Mouse (Mus musculus): Measurements from ENCODE around the gene Agap1. TPM values are rescaled to one million over a fixed set of nuclear protein-coding genes. Genes with fewer than 3 reads are reported as not detected.

Gene Agap1
- polyA plus RNA-seq, 1 experiment from 2014 or later = 8.5 TPM

DNA sequence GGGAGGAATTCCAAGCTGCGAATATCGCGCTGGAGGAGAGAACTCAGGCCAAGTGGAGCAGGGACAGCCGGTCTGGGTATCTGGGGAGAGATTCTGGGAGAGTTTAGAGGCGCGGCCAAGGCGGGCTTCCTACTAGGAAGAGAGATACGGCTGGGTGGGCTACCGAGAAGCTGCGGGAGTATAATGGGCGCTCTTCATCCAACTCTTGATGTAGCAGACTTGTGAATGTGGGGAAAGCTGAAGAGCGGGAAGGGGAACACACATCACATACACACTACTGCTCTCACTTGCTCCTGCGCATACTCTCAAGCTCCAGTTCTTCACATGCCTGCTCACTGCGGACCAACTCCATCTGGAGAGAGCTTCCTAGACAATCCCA, 469.0 kb downstream of the Agap1 start:
- no peak for ATAC-seq (replicated peaks; ENCODE audit: low FRiP score, low read depth)
- H3K36me3 ChIP-seq (ENCODE audit: insufficient read depth, low read length) = no peaks in the 10 kb centered on the region
- H3K9ac ChIP-seq (ENCODE audit: low read depth, low read length) = no peak overlapping the region
- no peak for TF ChIP-seq CTCF (IDR thresholded peaks at IDR 0.05; ENCODE audit: low read depth)
- H3K4me1 ChIP-seq (replicated peaks; ENCODE audit: insufficient read depth, low read length) = peaks cover 13% of the 10 kb centered on the region; the same call in 1 of the 2 replicates
- 0 out of 2 replicates have a peak overlapping the region, but pooled peaks have one; percentile 9 for H3K4me3 ChIP-seq (replicated peaks; ENCODE audit: low read depth, low read length)
- WGBS = 10% methylated on average over 14 of the region's 14 CpGs
- DNase-seq (ENCODE audit: low spot score) = no peak
- no peaks in the 10 kb centered on the region for H3K9me3 ChIP-seq (replicated peaks; ENCODE audit: low read length)
- H3K27me3 ChIP-seq (ENCODE audit: insufficient read depth, low read length) = peaks cover 84% of the 10 kb centered on the region
- no peak overlapping the region for H3K27ac ChIP-seq
- H3K4me2 ChIP-seq (ENCODE audit: low read length) = no peak overlapping the region; the same call in 1 of the 2 replicates

DNA sequence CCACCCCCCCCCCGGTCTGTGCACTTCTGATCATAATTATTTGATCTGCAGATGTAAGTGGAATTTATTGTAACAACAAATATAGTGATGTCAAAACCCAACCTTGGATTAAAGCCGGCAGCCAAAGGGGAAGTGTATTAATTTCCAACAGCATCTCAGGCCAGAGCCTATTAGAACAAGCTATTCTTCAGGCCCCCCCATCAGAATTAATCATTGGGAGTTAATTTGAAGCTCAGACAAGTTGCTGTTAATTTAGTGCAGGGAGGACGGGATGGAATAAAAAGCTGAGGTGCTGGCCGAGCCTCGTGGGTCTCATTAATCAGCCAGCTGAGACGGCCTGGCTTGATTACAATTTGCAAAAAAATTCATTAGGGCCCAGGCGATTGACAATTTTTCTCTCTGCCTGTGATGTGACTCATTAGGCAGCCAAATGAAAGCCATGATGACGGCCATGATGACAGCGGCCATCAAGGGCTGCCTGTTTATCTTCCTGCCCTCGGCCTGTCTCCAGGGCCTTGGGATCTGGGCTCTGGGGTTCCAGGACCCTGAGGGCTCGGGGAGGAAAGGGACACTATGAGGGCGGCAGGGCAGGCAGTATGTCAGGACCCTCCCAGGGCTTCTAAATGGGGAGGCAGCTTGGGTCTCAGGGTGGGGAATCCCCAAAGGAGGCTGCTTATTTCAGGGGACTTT, 471.0 kb downstream of the Agap1 start:
- H3K27ac ChIP-seq = no peak overlapping the region

DNA sequence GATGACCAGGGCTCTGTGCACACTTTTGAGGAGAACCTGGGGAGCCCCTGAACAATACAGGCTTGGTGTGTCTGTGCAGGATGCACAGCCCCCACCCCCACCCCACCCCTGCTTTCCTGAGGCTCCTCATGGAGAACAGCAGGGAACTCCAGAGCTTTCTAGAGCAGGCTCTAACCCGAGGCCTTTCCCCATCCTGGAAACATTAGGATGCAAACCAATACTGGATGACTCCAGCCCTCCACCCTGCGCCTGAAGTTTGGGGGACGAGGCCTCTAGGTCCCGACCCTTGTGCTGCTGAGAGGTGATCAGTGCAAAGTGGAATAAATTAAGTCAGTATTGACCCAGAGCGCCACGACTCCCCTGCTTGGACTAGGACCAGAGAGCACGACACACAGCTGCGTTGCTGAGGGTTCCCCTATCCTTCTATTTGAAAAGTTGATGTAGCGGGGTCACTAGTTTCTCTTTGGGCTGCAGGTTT, 472.0 kb downstream of the Agap1 start:
- no peak for TF ChIP-seq CTCF (IDR thresholded peaks at IDR 0.05; ENCODE audit: low read depth)
- Histone ChIP-seq H3K4me2 (ENCODE audit: low read length) (peak overlapping the region; percentile 66; the same call in 1 of the 2 replicates), H3K9me3 (replicated peaks; ENCODE audit: low read length) (no peaks in the 10 kb centered on the region), H3K27ac (no peak overlapping the region), H3K36me3 (ENCODE audit: insufficient read depth, low read length) (no peaks in the 10 kb centered on the region), H3K4me1 (replicated peaks; ENCODE audit: insufficient read depth, low read length) (peaks cover 33% of the 10 kb centered on the region; the same call in 1 of the 2 replicates), H3K9ac (ENCODE audit: low read depth, low read length) (no peak overlapping the region), H3K27me3 (ENCODE audit: insufficient read depth, low read length) (peaks cover 96% of the 10 kb centered on the region), H3K4me3 (replicated peaks; ENCODE audit: low read depth, low read length) (peak overlapping the region; percentile 38; the same call in 1 of the 2 replicates)
- no peak for DNase-seq (ENCODE audit: low spot score)
- 15% methylated on average over 9 of the region's 9 CpGs for WGBS
- ATAC-seq (replicated peaks; ENCODE audit: low FRiP score, low read depth) = no peak

More for the DNA sequence above, 471.0 kb downstream of the Agap1 start:
- no peaks in the 10 kb centered on the region for H3K36me3 ChIP-seq (ENCODE audit: insufficient read depth, low read length)
- no peak overlapping the region for H3K4me2 ChIP-seq (ENCODE audit: low read length)
- 22% methylated on average over 12 of the region's 12 CpGs for WGBS
- ATAC-seq (replicated peaks; ENCODE audit: low FRiP score, low read depth) = no peak
- H3K9ac ChIP-seq (ENCODE audit: low read depth, low read length) = no peak overlapping the region
- no peaks in the 10 kb centered on the region for H3K9me3 ChIP-seq (replicated peaks; ENCODE audit: low read length)
- no peak for TF ChIP-seq CTCF (IDR thresholded peaks at IDR 0.05; ENCODE audit: low read depth)
- peaks cover 24% of the 10 kb centered on the region; the same call in 1 of the 2 replicates for H3K4me1 ChIP-seq (replicated peaks; ENCODE audit: insufficient read depth, low read length)
- H3K27me3 ChIP-seq (ENCODE audit: insufficient read depth, low read length) = peaks cover 96% of the 10 kb centered on the region
- no peak for DNase-seq (ENCODE audit: low spot score)
- no peak overlapping the region for H3K4me3 ChIP-seq (replicated peaks; ENCODE audit: low read depth, low read length)

DNA sequence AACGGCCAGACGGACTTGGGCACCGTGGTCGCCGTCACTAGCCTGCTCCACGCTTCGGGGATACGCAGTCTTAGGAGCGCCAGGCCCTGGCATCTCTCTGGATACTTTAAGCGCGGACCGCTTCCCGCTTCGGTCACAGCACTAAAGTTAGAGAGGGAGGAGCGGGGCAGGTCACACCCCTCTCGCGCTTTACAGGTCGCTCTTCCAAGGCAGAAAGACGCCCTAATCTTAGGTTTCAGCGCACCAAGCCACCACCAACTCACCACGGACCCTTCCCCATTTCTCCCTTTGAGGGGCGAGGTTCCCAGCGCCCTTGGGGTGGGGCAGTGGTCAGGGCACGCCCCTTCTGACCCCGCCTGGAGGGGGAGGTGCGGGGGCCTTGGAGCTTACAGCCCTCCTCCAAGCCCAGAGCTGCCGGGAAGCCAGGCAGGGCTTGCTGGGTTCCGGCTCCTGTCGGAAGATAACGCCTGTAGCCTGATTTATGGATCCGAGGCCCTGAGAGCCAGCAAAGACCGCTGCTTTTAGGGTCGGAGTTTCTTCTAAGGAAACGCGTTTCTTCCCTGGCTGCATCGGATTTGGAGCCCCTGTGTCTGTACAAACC, 472.6 kb downstream of the Agap1 start:
- Histone ChIP-seq H3K27ac (no peak overlapping the region), H3K36me3 (ENCODE audit: insufficient read depth, low read length) (no peaks in the 10 kb centered on the region), H3K9me3 (replicated peaks; ENCODE audit: low read length) (no peaks in the 10 kb centered on the region), H3K4me3 (replicated peaks; ENCODE audit: low read depth, low read length) (peak overlapping the region; percentile 38), H3K4me1 (replicated peaks; ENCODE audit: insufficient read depth, low read length) (peaks cover 34% of the 10 kb centered on the region; the same call in 1 of the 2 replicates), H3K9ac (ENCODE audit: low read depth, low read length) (no peak overlapping the region), H3K27me3 (ENCODE audit: insufficient read depth, low read length) (peaks cover 96% of the 10 kb centered on the region), H3K4me2 (ENCODE audit: low read length) (peak overlapping the region; percentile 66)
- ATAC-seq (replicated peaks; ENCODE audit: low FRiP score, low read depth) = no peak
- 2% methylated on average over 36 of the region's 36 CpGs for WGBS
- TF ChIP-seq CTCF (IDR thresholded peaks at IDR 0.05; ENCODE audit: low read depth) = no peak
- DNase-seq (ENCODE audit: low spot score) = no peak

DNA sequence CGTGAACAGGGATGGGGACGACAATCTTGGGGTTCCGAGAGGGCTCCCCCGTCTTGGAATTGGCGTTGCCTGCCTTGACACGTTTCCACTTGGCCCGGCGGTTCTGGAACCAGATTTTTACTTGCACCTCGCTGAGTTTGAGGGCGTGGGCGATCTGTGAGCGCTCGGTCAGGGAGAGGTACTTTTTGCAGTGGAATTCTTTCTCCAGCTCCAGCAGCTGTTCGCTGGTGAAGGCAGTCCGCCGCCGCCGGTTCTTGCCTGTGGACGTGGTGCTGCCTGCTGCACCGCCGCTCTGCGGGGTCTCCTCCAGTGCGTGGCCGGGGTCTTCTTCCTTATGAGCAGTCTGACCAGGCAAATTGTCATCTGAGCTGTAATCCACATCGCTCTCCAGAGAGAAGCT, 474.1 kb downstream of the Agap1 start:
- Histone ChIP-seq H3K9ac (ENCODE audit: low read depth, low read length) (no peak overlapping the region), H3K4me3 (replicated peaks; ENCODE audit: low read depth, low read length) (no peak overlapping the region; the same call in 1 of the 2 replicates), H3K9me3 (replicated peaks; ENCODE audit: low read length) (no peaks in the 10 kb centered on the region), H3K4me2 (ENCODE audit: low read length) (peak overlapping the region; percentile 18; the same call in 1 of the 2 replicates), H3K27me3 (ENCODE audit: insufficient read depth, low read length) (peaks cover 94% of the 10 kb centered on the region), H3K27ac (no peak overlapping the region), H3K4me1 (replicated peaks; ENCODE audit: insufficient read depth, low read length) (peaks cover 26% of the 10 kb centered on the region; the same call in 1 of the 2 replicates), H3K36me3 (ENCODE audit: insufficient read depth, low read length) (no peaks in the 10 kb centered on the region)
- no peak for TF ChIP-seq CTCF (IDR thresholded peaks at IDR 0.05; ENCODE audit: low read depth)
- 15% methylated on average over 25 of the region's 25 CpGs for WGBS
- DNase-seq (ENCODE audit: low spot score) = no peak
- ATAC-seq (replicated peaks; ENCODE audit: low FRiP score, low read depth) = no peak

DNA sequence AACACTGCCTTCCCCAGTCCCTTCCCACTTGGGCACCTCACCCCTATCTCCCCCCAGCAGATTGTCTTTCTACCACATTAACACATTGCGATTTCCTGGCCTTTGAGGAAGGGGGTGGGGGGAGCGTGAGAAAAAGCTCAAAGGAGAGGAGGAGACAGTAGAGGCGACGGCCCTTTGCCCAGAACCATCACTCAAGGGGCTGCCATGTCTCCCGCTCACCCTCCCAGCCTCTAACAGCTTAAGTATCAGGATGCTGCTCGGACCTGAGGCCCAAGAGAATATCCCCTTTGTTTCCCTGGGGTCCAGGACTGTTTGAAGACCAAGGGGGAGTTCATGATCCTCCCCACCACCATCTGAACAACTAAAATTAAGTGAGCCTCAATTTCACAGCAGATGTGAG, 474.6 kb downstream of the Agap1 start:
- 5% methylated on average over 6 of the region's 6 CpGs for WGBS
- no peak for TF ChIP-seq CTCF (IDR thresholded peaks at IDR 0.05; ENCODE audit: low read depth)
- DNase-seq (ENCODE audit: low spot score) (no peak), ATAC-seq (replicated peaks; ENCODE audit: low FRiP score, low read depth) (no peak)
- Histone ChIP-seq H3K27me3 (ENCODE audit: insufficient read depth, low read length) (peaks cover 93% of the 10 kb centered on the region), H3K4me2 (ENCODE audit: low read length) (peak overlapping the region; percentile 18; the same call in 1 of the 2 replicates), H3K36me3 (ENCODE audit: insufficient read depth, low read length) (no peaks in the 10 kb centered on the region), H3K9ac (ENCODE audit: low read depth, low read length) (no peak overlapping the region), H3K4me1 (replicated peaks; ENCODE audit: insufficient read depth, low read length) (peaks cover 28% of the 10 kb centered on the region; the same call in 1 of the 2 replicates), H3K4me3 (replicated peaks; ENCODE audit: low read depth, low read length) (no peak overlapping the region; the same call in 1 of the 2 replicates), H3K9me3 (replicated peaks; ENCODE audit: low read length) (no peaks in the 10 kb centered on the region), H3K27ac (no peak overlapping the region)

Measured in kidney, postnatal 0 days (tissue).